Mouse (Mus musculus) neural tube, embryonic 14.5 days (tissue): ENCODE measurements at regions not wholly inside any gene's neighbourhood (a gene's known extent, or its start where the extent isn't known, plus 50 kb on each side); places are given as distances from the start of the nearest gene placed in this dataset.

Source experiments
- ATAC-seq: fragments of 200-750 bp; cut with Nextera tagmentation; 2 replicates; pipeline ENCODE4 v1.8.0; 2017; ENCODE audit warnings: low read depth, mild to moderate bottlenecking, moderate TSS enrichment, moderate library complexity
- H3K27ac ChIP-seq: fragments of 300-500 bp; sonication (generic); 2 replicates; pipeline ENCODE4 v1.5.1; 2014; ENCODE audit warnings: low read depth, mild to moderate bottlenecking, control low read depth, low read length, moderate library complexity, mixed read lengths
- H3K27me3 ChIP-seq: fragments of 300-500 bp; sonication (generic); 2 replicates; pipeline ENCODE4 v1.6.1; 2014; ENCODE audit warnings: low read length; ENCODE audit not compliant: control insufficient read depth, insufficient read depth
- H3K36me3 ChIP-seq: fragments of 300-500 bp; sonication (generic); 2 replicates; pipeline ENCODE4 v1.6.1; 2014; ENCODE audit warnings: low read length, mixed read lengths; ENCODE audit not compliant: control insufficient read depth, insufficient read depth
- H3K4me1 ChIP-seq: fragments of 300-500 bp; sonication (generic); 2 replicates; pipeline ENCODE4 v1.6.1; 2014; ENCODE audit warnings: low read length; ENCODE audit not compliant: control insufficient read depth, insufficient read depth
- H3K4me2 ChIP-seq: fragments of 300-500 bp; sonication (generic); 2 replicates; pipeline ENCODE4 v1.6.1; 2014; ENCODE audit warnings: mild to moderate bottlenecking, low read depth, low read length, control low read depth
- H3K4me3 ChIP-seq: fragments of 300-500 bp; sonication (generic); 2 replicates; pipeline ENCODE4 v1.5.1; 2014; ENCODE audit warnings: low read depth, low read length, control low read depth, mixed read lengths
- H3K9ac ChIP-seq: fragments of 300-500 bp; sonication (generic); replicated peaks from 2 replicates; pipeline ENCODE4 v1.6.1; 2014; ENCODE audit warnings: low read depth, mild to moderate bottlenecking, control low read depth, low read length, mixed read lengths
- H3K9me3 ChIP-seq: fragments of 300-500 bp; sonication (generic); 2 replicates; pipeline ENCODE4 v1.6.1; 2016; ENCODE audit warnings: low read length; ENCODE audit not compliant: control insufficient read depth
- WGBS: fragments of 180-500 bp; shearing (Covaris S2); extraction: QIAGEN DNeasy Blood & Tissue Kit; methylation state at CpG from one replicate; pipeline ENCODE4 v1.1.7; 2014; 5-methylcytosine and 5-hydroxymethylcytosine counted together

GRCm38 (mm10) chr16:26184647-26185262 lies 79.2 kb upstream of the P3h2 start:
- no peak overlapping the region for H3K4me2 ChIP-seq
- ATAC-seq = no peak
- whole genome bisulfite sequencing = 76% methylated on average over 6 of the region's 6 CpGs
- no peaks in the 10 kb centered on the region for H3K27me3 ChIP-seq
- H3K36me3 ChIP-seq = no peaks in the 10 kb centered on the region
- no peaks in the 10 kb centered on the region for H3K9me3 ChIP-seq
- H3K4me3 ChIP-seq = no peak overlapping the region
- no peak overlapping the region for H3K9ac ChIP-seq
- no peaks in the 10 kb centered on the region for H3K4me1 ChIP-seq
- no peak overlapping the region for H3K27ac ChIP-seq

DNA sequence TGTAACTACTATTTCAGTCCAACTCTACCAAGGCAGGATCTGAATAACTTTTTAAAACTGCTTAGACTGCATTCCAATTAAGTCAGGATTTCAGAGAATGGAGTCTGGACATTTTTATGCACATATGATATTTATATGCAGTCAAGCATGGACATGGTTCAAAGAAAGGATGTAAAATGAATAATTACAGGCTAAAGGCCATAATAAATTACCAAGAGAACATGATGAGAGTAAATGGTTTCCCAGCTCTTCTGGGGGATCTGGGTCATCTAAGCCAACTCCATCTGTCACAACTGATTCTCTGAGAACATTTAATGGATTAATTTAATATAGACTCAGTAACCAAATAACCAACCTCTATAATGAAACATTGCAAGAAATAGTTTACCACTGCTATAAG lies 77.9 kb upstream of the P3h2 start:
- ATAC-seq = no peak
- Histone ChIP-seq H3K4me1 (no peaks in the 10 kb centered on the region), H3K9ac (no peak overlapping the region), H3K9me3 (no peaks in the 10 kb centered on the region), H3K4me3 (no peak overlapping the region), H3K27ac (no peak overlapping the region), H3K36me3 (no peaks in the 10 kb centered on the region), H3K27me3 (no peaks in the 10 kb centered on the region), H3K4me2 (no peak overlapping the region)

GRCm38 (mm10) chr16:26181716-26182115 lies 76.1 kb upstream of the P3h2 start:
- Histone ChIP-seq H3K9ac (no peak overlapping the region), H3K4me3 (no peak overlapping the region), H3K4me1 (no peaks in the 10 kb centered on the region), H3K27me3 (no peaks in the 10 kb centered on the region), H3K4me2 (no peak overlapping the region), H3K9me3 (no peaks in the 10 kb centered on the region), H3K36me3 (no peaks in the 10 kb centered on the region), H3K27ac (no peak overlapping the region)
- 84% methylated on average over 3 of the region's 3 CpGs for WGBS
- no peak for ATAC-seq

DNA sequence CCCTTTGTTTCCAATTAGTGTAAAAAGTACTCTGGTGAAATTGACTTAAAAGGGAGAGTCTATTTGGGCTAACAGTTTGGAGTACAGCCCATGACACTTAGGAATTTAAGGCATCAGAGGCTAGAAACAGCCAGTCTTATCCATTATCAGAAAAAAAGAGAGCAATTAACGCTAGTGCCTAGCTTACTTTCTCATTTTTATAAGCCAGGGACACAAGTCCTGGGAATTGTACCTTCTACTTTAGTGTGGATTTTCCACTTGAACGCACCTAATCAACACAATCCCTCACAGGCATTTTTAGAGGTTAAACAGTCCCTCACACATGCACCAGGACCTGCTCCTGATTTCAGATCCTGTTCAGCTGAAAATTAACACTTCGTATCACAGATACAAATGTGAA lies 65.9 kb upstream of the P3h2 start:
- no peak overlapping the region for H3K9ac ChIP-seq
- no peaks in the 10 kb centered on the region for H3K4me1 ChIP-seq
- H3K27me3 ChIP-seq = no peaks in the 10 kb centered on the region
- 77% methylated on average over 3 of the region's 3 CpGs for whole genome bisulfite sequencing
- H3K4me3 ChIP-seq = no peak overlapping the region
- no peaks in the 10 kb centered on the region for H3K9me3 ChIP-seq
- ATAC-seq = peak; percentile 31; the same call in 1 of the 2 replicates
- H3K4me2 ChIP-seq = no peak overlapping the region
- H3K27ac ChIP-seq = no peak overlapping the region
- H3K36me3 ChIP-seq = no peaks in the 10 kb centered on the region

DNA sequence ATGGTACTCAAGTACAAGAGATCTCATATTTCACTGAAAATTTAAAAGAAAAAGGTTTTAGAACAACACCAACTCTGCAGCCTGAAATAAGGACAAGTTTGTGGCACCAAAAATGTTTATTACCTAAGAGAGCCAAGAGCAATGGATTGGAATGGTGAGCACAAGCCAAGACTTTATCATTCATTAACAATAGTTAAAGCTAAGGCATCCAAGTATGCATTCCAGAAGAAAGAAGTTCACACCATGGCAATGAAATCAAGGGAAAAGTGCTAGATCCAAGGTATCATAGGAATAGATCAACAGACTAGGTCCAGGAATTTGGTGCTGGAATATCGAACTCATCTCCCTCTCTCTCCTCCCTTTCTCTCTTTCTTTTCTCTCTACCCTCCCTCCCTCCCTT lies 63.8 kb upstream of the P3h2 start:
- no peaks in the 10 kb centered on the region for H3K36me3 ChIP-seq
- H3K9me3 ChIP-seq = no peaks in the 10 kb centered on the region
- H3K4me2 ChIP-seq = no peak overlapping the region
- H3K4me3 ChIP-seq = no peak overlapping the region
- 88% methylated on average over 1 of the region's 1 CpGs for WGBS
- H3K4me1 ChIP-seq = no peaks in the 10 kb centered on the region
- no peak for ATAC-seq
- no peak overlapping the region for H3K9ac ChIP-seq
- no peaks in the 10 kb centered on the region for H3K27me3 ChIP-seq
- H3K27ac ChIP-seq = no peak overlapping the region

- H3K27me3 ChIP-seq = no peaks in the 10 kb centered on the region
- WGBS = 96% methylated on average over 2 of the region's 2 CpGs
These were observed 62.6 kb upstream of the P3h2 start for GRCm38 (mm10) chr16:26168216-26168615.

DNA sequence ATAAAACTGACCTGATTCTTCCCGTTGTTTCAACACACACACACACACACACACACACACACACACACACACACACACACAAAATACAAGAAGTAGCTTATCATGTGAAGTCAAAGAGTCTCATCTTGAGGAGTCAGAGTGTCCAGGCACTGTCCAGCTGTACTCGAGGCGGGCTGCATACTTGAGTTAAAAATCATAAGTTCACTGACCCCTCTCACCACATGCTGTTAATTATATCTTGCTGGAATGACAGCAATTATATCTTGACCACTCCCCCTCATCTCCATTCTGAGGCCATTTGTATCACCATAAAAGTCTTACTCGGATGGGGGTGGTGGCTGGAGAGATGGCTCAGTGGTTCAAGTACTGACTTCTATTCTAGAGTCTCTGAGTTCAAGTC lies 58.5 kb upstream of the P3h2 start:
- 79% methylated on average over 4 of the region's 4 CpGs for WGBS
- H3K9ac ChIP-seq = no peak overlapping the region
- no peak overlapping the region for H3K4me3 ChIP-seq
- H3K9me3 ChIP-seq = no peaks in the 10 kb centered on the region
- no peaks in the 10 kb centered on the region for H3K27me3 ChIP-seq
- no peak for ATAC-seq
- no peaks in the 10 kb centered on the region for H3K4me1 ChIP-seq
- no peak overlapping the region for H3K27ac ChIP-seq
- no peak overlapping the region for H3K4me2 ChIP-seq
- H3K36me3 ChIP-seq = no peaks in the 10 kb centered on the region

More at GRCm38 (mm10) chr16:26168216-26168615, 62.6 kb upstream of the P3h2 start:
- ATAC-seq = no peak
- no peak overlapping the region for H3K4me3 ChIP-seq
- no peak overlapping the region for H3K4me2 ChIP-seq
- no peak overlapping the region for H3K9ac ChIP-seq
- H3K27ac ChIP-seq = no peak overlapping the region
- no peaks in the 10 kb centered on the region for H3K4me1 ChIP-seq
- H3K9me3 ChIP-seq = no peaks in the 10 kb centered on the region
- H3K36me3 ChIP-seq = no peaks in the 10 kb centered on the region

- Histone ChIP-seq H3K9me3 (no peaks in the 10 kb centered on the region), H3K36me3 (no peaks in the 10 kb centered on the region), H3K27ac (no peak overlapping the region), H3K4me3 (no peak overlapping the region), H3K4me1 (no peaks in the 10 kb centered on the region), H3K27me3 (no peaks in the 10 kb centered on the region), H3K9ac (no peak overlapping the region), H3K4me2 (no peak overlapping the region)
- ATAC-seq = no peak
- 90% methylated on average over 2 of the region's 2 CpGs for WGBS
These were observed 57.8 kb upstream of the P3h2 start for GRCm38 (mm10) chr16:26163401-26163800.

- Histone ChIP-seq H3K9me3 (no peaks in the 10 kb centered on the region), H3K27ac (no peak overlapping the region), H3K27me3 (no peaks in the 10 kb centered on the region), H3K4me2 (no peak overlapping the region), H3K4me3 (no peak overlapping the region), H3K4me1 (no peaks in the 10 kb centered on the region), H3K9ac (no peak overlapping the region), H3K36me3 (no peaks in the 10 kb centered on the region)
- ATAC-seq = no peak
- 77% methylated on average over 5 of the region's 5 CpGs for WGBS
These were observed 52.0 kb upstream of the P3h2 start for GRCm38 (mm10) chr16:26157606-26158005.
